Mouse (Mus musculus) cerebellum, adult 18-20 months (tissue): Measurements from ENCODE around the gene Kcnip4.
A peak's percentile ranks its signal among the peaks of the same experiment; 100 is the strongest.

ENCODE experiments used
- DNase-seq, 2 experiments: peaks; one replicate each; pipeline ENCODE4 v3.0.0; 2021

Kcnip4 gene

GRCm38 (mm10) chr5:49352061-49352460 lies 172.6 kb downstream of the Kcnip4 start:
- no peak for DNase-seq

- peak; percentile 64 to 70 for DNase-seq
These were observed 174.4 kb downstream of the Kcnip4 start for GRCm38 (mm10) chr5:49350126-49350909.

- DNase-seq = no peak
These were observed 175.2 kb downstream of the Kcnip4 start for GRCm38 (mm10) chr5:49349541-49349940.

GRCm38 (mm10) chr5:49348511-49348910 lies 176.2 kb downstream of the Kcnip4 start:
- no peak for DNase-seq

- DNase-seq = no peak
These were observed 180.1 kb downstream of the Kcnip4 start for GRCm38 (mm10) chr5:49344606-49345005.

GRCm38 (mm10) chr5:49337164-49337563 lies 187.5 kb downstream of the Kcnip4 start:
- no peak for DNase-seq

GRCm38 (mm10) chr5:49333063-49333462 lies 191.6 kb downstream of the Kcnip4 start:
- DNase-seq = no peak

GRCm38 (mm10) chr5:49329023-49329422 lies 195.7 kb downstream of the Kcnip4 start:
- no peak for DNase-seq

- DNase-seq = peak; percentile 32 to 48
These were observed 206.0 kb downstream of the Kcnip4 start for GRCm38 (mm10) chr5:49318661-49319060.

- no peak for DNase-seq
These were observed 206.8 kb downstream of the Kcnip4 start for GRCm38 (mm10) chr5:49317869-49318268.

- DNase-seq = peak; percentile 51 to 67
These were observed 217.9 kb downstream of the Kcnip4 start for GRCm38 (mm10) chr5:49306796-49307195.

- no peak for DNase-seq
These were observed 219.4 kb downstream of the Kcnip4 start for GRCm38 (mm10) chr5:49305321-49305720.

- peak; percentile 68 to 73 for DNase-seq
These were observed 226.1 kb downstream of the Kcnip4 start for GRCm38 (mm10) chr5:49298654-49299053.

- no peak for DNase-seq
These were observed 232.3 kb downstream of the Kcnip4 start for GRCm38 (mm10) chr5:49292421-49292820.

GRCm38 (mm10) chr5:49291801-49292200 lies 232.9 kb downstream of the Kcnip4 start:
- peak; percentile 30 to 35 for DNase-seq

GRCm38 (mm10) chr5:49285455-49286135 lies 239.1 kb downstream of the Kcnip4 start:
- peak; percentile 38 to 44 for DNase-seq

- no peak for DNase-seq
These were observed 239.9 kb downstream of the Kcnip4 start for GRCm38 (mm10) chr5:49284776-49285175.

- DNase-seq = no peak
These were observed 241.3 kb downstream of the Kcnip4 start for GRCm38 (mm10) chr5:49283403-49283802.

- no peak for DNase-seq
These were observed 252.8 kb downstream of the Kcnip4 start for GRCm38 (mm10) chr5:49271864-49272263.

- DNase-seq = no peak
These were observed 255.9 kb downstream of the Kcnip4 start for GRCm38 (mm10) chr5:49268807-49269206.

- peak; percentile 30 to 33 for DNase-seq
These were observed 265.4 kb downstream of the Kcnip4 start for GRCm38 (mm10) chr5:49259356-49259755.

- DNase-seq = no peak
These were observed 267.9 kb downstream of the Kcnip4 start for GRCm38 (mm10) chr5:49256850-49257249.

- DNase-seq = no peak
These were observed 268.7 kb downstream of the Kcnip4 start for GRCm38 (mm10) chr5:49255983-49256382.

GRCm38 (mm10) chr5:49247081-49247480 lies 277.6 kb downstream of the Kcnip4 start:
- peak; percentile 23 to 30 for DNase-seq
